ENCODE assay signal across 19 mouse cellular contexts in genomic region chr10:127776011-127776410, GRCm38 (mm10). TPM values are rescaled to one million over a fixed set of nuclear protein-coding genes. Genes with fewer than 3 reads are reported as not detected.
DNase-seq lines count a peak whose midpoint lies in the region; ATAC-seq and TF ChIP-seq lines count a peak whose summit lies in the region.
"Had no signal": no experiment of that assay in that cellular context is flagged by ENCODE, and none has a peak within 500 bp of the region (broad histone marks: within the 10 kb centered on the region; RNA-seq: fewer than 3 reads in every experiment).

Gene Rdh9, plus strand, starts transcription at chr10:127776386.

- no peaks in the 10 kb centered on the region for H3K27me3 ChIP-seq in heart, embryonic 10.5 days (ENCODE audit: insufficient read depth, poor library complexity, severe bottlenecking)
- H3K27me3 ChIP-seq in liver, embryonic 16.5 days (ENCODE audit: control insufficient read depth, insufficient read depth, low read depth, low read length) = no peaks in the 10 kb centered on the region
- H3K27me3 ChIP-seq in liver, embryonic 12.5 days (replicated peaks) = no peaks in the 10 kb centered on the region
- H3K27me3 ChIP-seq in small intestine, adult 2 months (ENCODE audit: control insufficient read depth, insufficient read depth, low read length) = no peaks in the 10 kb centered on the region
- H3K27me3 ChIP-seq: embryonic facial prominence, embryonic 13.5 days; forebrain, embryonic 12.5 days; heart, embryonic 13.5 days had no signal

- H3K4me1 ChIP-seq in heart, embryonic 10.5 days = no peaks in the 10 kb centered on the region
- H3K4me1 ChIP-seq in liver, embryonic 16.5 days (ENCODE audit: control insufficient read depth, low read depth, low read length) = no peaks in the 10 kb centered on the region
- no peaks in the 10 kb centered on the region for H3K4me1 ChIP-seq in liver, embryonic 12.5 days
- peaks cover 8% of the 10 kb centered on the region; the same call in 1 of the 2 replicates for H3K4me1 ChIP-seq in small intestine, adult 2 months (ENCODE audit: control insufficient read depth, insufficient read depth, insufficient read length, low read length)
- H3K4me1 ChIP-seq: embryonic facial prominence, embryonic 13.5 days; forebrain, embryonic 12.5 days; heart, embryonic 13.5 days had no signal

- no peak within 1 kb of the TSS for H3K4me3 ChIP-seq in heart, embryonic 10.5 days
- no peak within 1 kb of the TSS for H3K4me3 ChIP-seq in liver, embryonic 16.5 days (ENCODE audit: low read depth, low read length)
- no peak within 1 kb of the TSS for H3K4me3 ChIP-seq in liver, embryonic 12.5 days
- peak within 1 kb of the TSS; percentile 49 for H3K4me3 ChIP-seq in small intestine, adult 2 months (ENCODE audit: low read depth, low read length)
- no peak within 1 kb of the TSS for H3K4me3 ChIP-seq in left cerebral cortex, adult 2 months
- H3K4me3 ChIP-seq: embryonic facial prominence, embryonic 13.5 days; forebrain, embryonic 12.5 days; heart, embryonic 13.5 days had no signal

- no peak within 1 kb of the TSS for H3K9ac ChIP-seq in liver, embryonic 16.5 days (ENCODE audit: low read depth, low read length)
- no peak within 1 kb of the TSS for H3K9ac ChIP-seq in liver, embryonic 12.5 days
- H3K9ac ChIP-seq: embryonic facial prominence, embryonic 13.5 days; forebrain, embryonic 12.5 days; heart, embryonic 13.5 days had no signal

- peak; percentile 39; the same call in 1 of the 2 replicates for ATAC-seq in liver, embryonic 16.5 days (ENCODE audit: low read depth)
- ATAC-seq in liver, embryonic 12.5 days = no peak
- ATAC-seq: forebrain, embryonic 16.5 days had no signal

- no peak for TF ChIP-seq POLR2A in small intestine, adult 2 months (IDR thresholded peaks at IDR 0.05; ENCODE audit: low read depth, low read length)

- no peak within 1 kb of the TSS for H3K27ac ChIP-seq in heart, embryonic 10.5 days
- H3K27ac ChIP-seq in liver, embryonic 16.5 days (ENCODE audit: low read length) = no peak within 1 kb of the TSS
- no peak within 1 kb of the TSS for H3K27ac ChIP-seq in liver, embryonic 12.5 days
- peak within 1 kb of the TSS; percentile 88 for H3K27ac ChIP-seq in small intestine, adult 2 months (ENCODE audit: insufficient read depth, low read depth, low read length)
- H3K27ac ChIP-seq in left cerebral cortex, adult 2 months = no peak within 1 kb of the TSS
- H3K27ac ChIP-seq: embryonic facial prominence, embryonic 13.5 days; forebrain, embryonic 12.5 days; heart, embryonic 13.5 days had no signal

- intact Hi-C loops in left cerebral cortex, adult 2 months (cut with DNase I) = no loop called here
- intact Hi-C loops in left cerebral cortex, postnatal 25 days (cut with DNase I) = no loop called here

- no peak for TF ChIP-seq CTCF in small intestine, adult 2 months (IDR thresholded peaks at IDR 0.05; ENCODE audit: extremely low read depth, insufficient read length, insufficient replicate concordance, low read depth, low read length)
- no peak for TF ChIP-seq CTCF in left cerebral cortex, adult 2 months (IDR thresholded peaks at IDR 0.05)

- no peaks in the 10 kb centered on the region for H3K36me3 ChIP-seq in heart, embryonic 10.5 days
- H3K36me3 ChIP-seq in liver, embryonic 16.5 days (ENCODE audit: control insufficient read depth, insufficient read depth) = no peaks in the 10 kb centered on the region
- H3K36me3 ChIP-seq in liver, embryonic 12.5 days = no peaks in the 10 kb centered on the region
- H3K36me3 ChIP-seq in small intestine, adult 2 months (ENCODE audit: control insufficient read depth, insufficient read depth, low read length) = no peaks in the 10 kb centered on the region
- H3K36me3 ChIP-seq: embryonic facial prominence, embryonic 13.5 days; forebrain, embryonic 12.5 days; heart, embryonic 13.5 days had no signal

- H3K9me3 ChIP-seq in heart, embryonic 10.5 days = no peaks in the 10 kb centered on the region
- no peaks in the 10 kb centered on the region for H3K9me3 ChIP-seq in liver, embryonic 16.5 days (replicated peaks; ENCODE audit: control insufficient read depth, low read length)
- no peaks in the 10 kb centered on the region for H3K9me3 ChIP-seq in liver, embryonic 12.5 days (replicated peaks)
- H3K9me3 ChIP-seq: embryonic facial prominence, embryonic 13.5 days; forebrain, embryonic 12.5 days; heart, embryonic 13.5 days had no signal

- peak; percentile 48 for DNase-seq in heart, embryonic 10.5 days (ENCODE audit: low spot score)
- no peak for DNase-seq in heart, adult 18-20 months
- DNase-seq in left cerebral cortex, adult 2 months (ENCODE audit: extremely low spot score in 1 of 2, low spot score in 2 of 2) = no peak
- no peak for DNase-seq in left cerebral cortex, postnatal 25 days (ENCODE audit: low spot score in 2 of 2)
- DNase-seq: adrenal gland, postnatal 10 days; cerebellum, adult 18-20 months; cerebellum, adult 9-11 months; cerebellum, postnatal 36 days; gastrocnemius, postnatal 10 days; heart, postnatal 36 days had no signal

- 74% methylated on average over 2 of the region's 2 CpGs for WGBS in heart, embryonic 10.5 days
- WGBS in liver, embryonic 16.5 days (ENCODE audit: insufficient replicate concordance) = 33% methylated on average over 2 of the region's 2 CpGs
- WGBS in liver, embryonic 12.5 days (ENCODE audit: insufficient replicate concordance) = 49% methylated on average over 2 of the region's 2 CpGs
- WGBS in small intestine, adult 2 months = 18% methylated on average over 2 of the region's 2 CpGs

- no peak within 1 kb of the TSS for H3K4me2 ChIP-seq in liver, embryonic 16.5 days (ENCODE audit: low read depth, low read length)
- H3K4me2 ChIP-seq in liver, embryonic 12.5 days = no peak within 1 kb of the TSS
- H3K4me2 ChIP-seq: embryonic facial prominence, embryonic 13.5 days; forebrain, embryonic 12.5 days; heart, embryonic 13.5 days had no signal

RNA-seq across cellular contexts. Expression of gene Rdh9, which starts in this region (rescaled TPM):
- polyA plus RNA-seq in heart, embryonic 10.5 days (2016; fragmentation: Nextera tagmentation; extraction: Ambion mirVana) = 0.06 and 0.19 TPM in 2 replicates
- not detected for total RNA-seq in heart, adult 18-20 months (2021)
- polyA plus RNA-seq in liver, embryonic 16.5 days (2015; fragmentation: Nextera tagmentation; extraction: Ambion mirVana) = not detected in 2 replicates
- not detected in 2 replicates for polyA plus RNA-seq in liver, embryonic 12.5 days (2016; fragmentation: Nextera tagmentation; extraction: Ambion mirVana)
- 8.0 and 40.9 TPM in 2 replicates for polyA plus RNA-seq in small intestine, adult 2 months (2012; rRNA removed)
- under 1 TPM; 0.54 to 0.58 TPM for total RNA-seq in left cerebral cortex, adult 2 months (2021)
- total RNA-seq in left cerebral cortex, postnatal 25 days (2021) = under 1 TPM; 0.53 to 0.55 TPM
- total RNA-seq: MEL had no signal
- polyA plus RNA-seq: hindbrain, embryonic 11.5 days had no signal

Comparison
In these comparisons a context has a peak if more than half of its experiments do, and no peak if none do; other contexts are left out.
1. Peak in DNase-seq in heart, embryonic 10.5 days; RNA of the gene not detected or under 1 TPM.
2. Peak in ATAC-seq in liver, embryonic 16.5 days; RNA of the gene not detected or under 1 TPM.